Mouse (Mus musculus) midbrain, embryonic 15.5 days (tissue): ENCODE measurements around the gene Tspan18. TPM values are rescaled to one million over a fixed set of nuclear protein-coding genes. Genes with fewer than 3 reads are reported as not detected.

ENCODE experiments used
- ATAC-seq: fragments of 200-750 bp; cut with Nextera tagmentation; replicated peaks from 2 replicates; pipeline ENCODE4 v1.8.0; 2017; ENCODE audit warnings: moderate TSS enrichment
- H3K27ac ChIP-seq: fragments of 300-500 bp; sonication (generic); 2 replicates; pipeline ENCODE4 v1.5.1; 2015; ENCODE audit warnings: mild to moderate bottlenecking, inconsistent platforms
- H3K27me3 ChIP-seq: fragments of 300-500 bp; sonication (generic); replicated peaks from 2 replicates; pipeline ENCODE4 v1.6.1; 2015; ENCODE audit warnings: inconsistent platforms
- H3K36me3 ChIP-seq: fragments of 300-500 bp; sonication (generic); replicated peaks from 2 replicates; pipeline ENCODE4 v1.6.1; 2015; ENCODE audit warnings: inconsistent platforms
- H3K4me1 ChIP-seq: fragments of 300-500 bp; sonication (generic); 2 replicates; pipeline ENCODE4 v1.6.1; 2015; ENCODE audit warnings: inconsistent platforms
- H3K4me2 ChIP-seq: fragments of 300-500 bp; sonication (generic); 2 replicates; pipeline ENCODE4 v1.6.1; 2015; ENCODE audit warnings: inconsistent platforms, mild to moderate bottlenecking, moderate library complexity
- H3K4me3 ChIP-seq: fragments of 300-500 bp; sonication (generic); 2 replicates; pipeline ENCODE4 v1.5.1; 2015; ENCODE audit warnings: mild to moderate bottlenecking, inconsistent platforms
- H3K9ac ChIP-seq: fragments of 300-500 bp; sonication (generic); 2 replicates; pipeline ENCODE4 v1.6.1; 2015; ENCODE audit warnings: mild to moderate bottlenecking, inconsistent platforms
- H3K9me3 ChIP-seq: fragments of 300-500 bp; sonication (generic); 2 replicates; pipeline ENCODE4 v1.6.1; 2016; ENCODE audit warnings: inconsistent platforms
- WGBS: fragments of 180-500 bp; shearing (Covaris S2); methylation state at CpG from one replicate; pipeline ENCODE4 v1.1.7; 2015; ENCODE audit warnings: mixed read lengths; 5-methylcytosine and 5-hydroxymethylcytosine counted together
- polyA plus RNA-seq: library from polyadenylated mRNA; unstranded; fragments of >200 nt; fragmentation: Nextera tagmentation; extraction: Ambion mirVana; gene quantifications from 2 replicates; pipeline ENCODE4 v1.2.1, GENCODE M21; 2015

Tspan18 gene
- polyA plus RNA-seq, 1 experiment from 2014 or later: 22.6 TPM

DNA sequence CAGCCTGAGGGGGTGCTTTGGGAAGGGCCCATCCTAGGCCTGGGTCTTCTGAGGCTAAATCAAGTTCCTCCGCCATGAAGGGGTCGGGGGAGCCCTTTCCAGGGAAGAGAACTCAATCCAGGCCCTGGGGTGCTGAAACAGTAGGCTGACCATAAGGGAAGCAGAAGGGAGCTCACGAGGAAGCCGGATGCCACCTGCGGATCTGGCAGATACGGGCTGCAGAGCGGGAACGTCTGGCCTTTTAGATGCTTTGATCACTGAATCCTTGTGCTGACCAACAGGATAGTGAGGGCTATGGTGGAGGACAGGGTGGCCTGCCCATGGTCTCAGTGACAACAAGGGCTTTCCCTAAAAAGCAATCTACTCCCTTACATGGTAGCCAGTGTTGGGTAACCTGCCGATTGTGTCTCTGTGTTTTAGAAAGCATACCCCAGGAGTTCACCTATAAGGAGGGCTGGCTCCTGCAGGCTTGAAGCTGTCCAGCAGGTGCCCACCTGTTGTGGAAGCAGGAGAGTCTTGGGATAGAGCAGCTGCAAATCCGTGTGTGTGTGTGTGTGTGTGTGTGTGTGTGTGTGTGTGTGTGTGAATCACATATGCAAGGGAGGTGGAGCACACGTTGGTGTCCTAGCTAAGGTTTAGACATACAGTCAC, 90.7 kb downstream of the Tspan18 start:
- Histone ChIP-seq H3K27ac (no peak overlapping the region), H3K4me1 (peaks cover 7% of the 10 kb centered on the region), H3K4me2 (no peak overlapping the region), H3K27me3 (no peaks in the 10 kb centered on the region), H3K36me3 (no peaks in the 10 kb centered on the region), H3K4me3 (no peak overlapping the region), H3K9ac (no peak overlapping the region), H3K9me3 (no peaks in the 10 kb centered on the region)
- ATAC-seq: no peak
- 72% methylated on average over 11 of the region's 11 CpGs for WGBS

DNA sequence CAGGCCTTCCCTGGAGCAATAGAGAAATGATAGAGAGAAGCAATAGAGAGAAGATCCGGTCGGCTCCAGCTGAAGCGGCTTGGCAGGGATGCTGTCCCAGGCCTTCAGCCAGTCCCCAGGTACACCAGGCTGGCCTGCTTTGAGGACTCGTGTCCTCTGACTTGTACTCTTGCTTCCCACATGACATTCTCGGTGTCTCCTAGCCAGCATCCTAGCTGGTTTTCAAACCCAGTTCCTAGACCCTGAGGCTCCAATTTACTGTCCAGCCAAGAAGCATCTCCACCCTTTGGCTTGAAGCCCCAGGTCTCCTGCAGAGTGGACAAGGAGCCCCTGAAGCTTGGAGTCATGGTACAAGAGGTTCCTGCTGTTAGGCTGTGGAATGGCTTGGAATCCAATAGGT, 92.1 kb downstream of the Tspan18 start:
- 79% methylated on average over 5 of the region's 5 CpGs for WGBS
- no peak overlapping the region for H3K4me3 ChIP-seq
- no peaks in the 10 kb centered on the region for H3K36me3 ChIP-seq
- no peak for ATAC-seq
- no peaks in the 10 kb centered on the region for H3K9me3 ChIP-seq
- H3K4me2 ChIP-seq: no peak overlapping the region
- H3K9ac ChIP-seq: no peak overlapping the region
- no peaks in the 10 kb centered on the region for H3K27me3 ChIP-seq
- H3K27ac ChIP-seq: no peak overlapping the region
- H3K4me1 ChIP-seq: no peaks in the 10 kb centered on the region; the same call in 1 of the 2 replicates

GRCm38 (mm10) chr2:93238864-93239263, 95.4 kb downstream of the Tspan18 start:
- 84% methylated on average over 6 of the region's 6 CpGs for WGBS
- no peaks in the 10 kb centered on the region for H3K4me1 ChIP-seq
- H3K27ac ChIP-seq: no peak overlapping the region
- no peak overlapping the region for H3K4me2 ChIP-seq
- H3K4me3 ChIP-seq: no peak overlapping the region
- no peaks in the 10 kb centered on the region for H3K36me3 ChIP-seq
- H3K9me3 ChIP-seq: no peaks in the 10 kb centered on the region
- no peaks in the 10 kb centered on the region for H3K27me3 ChIP-seq
- no peak for ATAC-seq
- H3K9ac ChIP-seq: no peak overlapping the region

- no peak overlapping the region for H3K27ac ChIP-seq
- no peaks in the 10 kb centered on the region for H3K27me3 ChIP-seq
- WGBS: 65% methylated on average over 1 of the region's 1 CpGs
- no peaks in the 10 kb centered on the region for H3K36me3 ChIP-seq
- H3K4me3 ChIP-seq: no peak overlapping the region
- H3K9ac ChIP-seq: no peak overlapping the region
- peaks cover 6% of the 10 kb centered on the region; the same call in 1 of the 2 replicates for H3K4me1 ChIP-seq
- no peak overlapping the region for H3K4me2 ChIP-seq
- no peak for ATAC-seq
- H3K9me3 ChIP-seq: no peaks in the 10 kb centered on the region
Measured at GRCm38 (mm10) chr2:93237055-93237454, 97.2 kb downstream of the Tspan18 start.

GRCm38 (mm10) chr2:93232141-93232540, 102.2 kb downstream of the Tspan18 start:
- Histone ChIP-seq H3K36me3 (no peaks in the 10 kb centered on the region), H3K4me1 (peaks cover 32% of the 10 kb centered on the region), H3K27ac (no peak overlapping the region), H3K4me3 (no peak overlapping the region), H3K9me3 (no peaks in the 10 kb centered on the region), H3K27me3 (no peaks in the 10 kb centered on the region), H3K4me2 (no peak overlapping the region), H3K9ac (no peak overlapping the region)
- ATAC-seq: no peak
- WGBS: 80% methylated on average over 1 of the region's 1 CpGs

GRCm38 (mm10) chr2:93228480-93228824, 105.9 kb downstream of the Tspan18 start:
- H3K4me2 ChIP-seq: no peak overlapping the region; the same call in 1 of the 2 replicates
- H3K9ac ChIP-seq: no peak overlapping the region

DNA sequence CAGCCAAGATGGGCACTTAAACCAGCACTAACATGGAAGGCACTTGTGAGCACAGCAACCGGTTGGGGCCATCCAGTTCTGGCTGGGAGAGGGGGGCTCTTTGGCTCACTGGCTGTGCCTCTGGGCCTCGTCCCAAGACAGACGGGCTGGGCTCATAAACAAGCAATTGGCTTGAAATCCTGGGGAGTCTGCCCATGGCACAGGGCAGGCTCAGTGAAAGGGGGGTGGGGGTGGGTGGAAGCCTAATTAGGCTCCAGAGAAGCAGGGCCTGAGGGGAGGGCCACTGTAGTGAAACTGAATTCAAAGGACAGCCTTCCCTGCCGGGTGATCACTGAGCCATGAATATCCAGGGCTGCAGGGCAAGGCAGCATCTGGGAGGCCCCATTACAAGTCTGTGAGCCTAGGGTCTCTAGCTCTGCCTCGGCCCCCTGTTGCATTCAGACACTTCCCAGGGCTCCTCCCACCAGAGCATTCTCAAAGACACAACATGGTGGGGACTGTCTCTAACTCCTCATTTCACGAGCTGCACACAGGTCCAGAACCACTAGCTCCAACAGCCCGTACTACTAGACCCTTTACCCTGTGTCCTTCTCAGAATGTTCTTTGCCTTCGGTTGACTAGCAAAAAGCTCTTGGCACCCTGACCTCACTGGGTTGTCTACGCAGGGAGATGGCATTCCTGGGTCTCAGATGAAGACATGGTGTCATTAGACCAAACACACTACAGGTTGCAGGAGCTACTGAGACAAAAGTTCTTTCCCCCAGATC, 106.4 kb downstream of the Tspan18 start:
- WGBS: 17% methylated on average over 9 of the region's 9 CpGs
- Histone ChIP-seq H3K4me3 (no peak overlapping the region), H3K4me1 (peaks cover 40% of the 10 kb centered on the region), H3K27me3 (no peaks in the 10 kb centered on the region), H3K9me3 (no peaks in the 10 kb centered on the region), H3K36me3 (no peaks in the 10 kb centered on the region), H3K9ac (no peak overlapping the region), H3K27ac (peak overlapping the region; percentile 75), H3K4me2 (no peak overlapping the region; the same call in 1 of the 2 replicates)
- ATAC-seq: peak; percentile 80

More at GRCm38 (mm10) chr2:93228480-93228824, 105.9 kb downstream of the Tspan18 start:
- Histone ChIP-seq H3K27ac (peak overlapping the region; percentile 75), H3K27me3 (no peaks in the 10 kb centered on the region), H3K36me3 (no peaks in the 10 kb centered on the region), H3K9me3 (no peaks in the 10 kb centered on the region), H3K4me1 (peaks cover 41% of the 10 kb centered on the region), H3K4me3 (no peak overlapping the region)
- WGBS: 3% methylated on average over 5 of the region's 5 CpGs
- ATAC-seq: peak; percentile 44

DNA sequence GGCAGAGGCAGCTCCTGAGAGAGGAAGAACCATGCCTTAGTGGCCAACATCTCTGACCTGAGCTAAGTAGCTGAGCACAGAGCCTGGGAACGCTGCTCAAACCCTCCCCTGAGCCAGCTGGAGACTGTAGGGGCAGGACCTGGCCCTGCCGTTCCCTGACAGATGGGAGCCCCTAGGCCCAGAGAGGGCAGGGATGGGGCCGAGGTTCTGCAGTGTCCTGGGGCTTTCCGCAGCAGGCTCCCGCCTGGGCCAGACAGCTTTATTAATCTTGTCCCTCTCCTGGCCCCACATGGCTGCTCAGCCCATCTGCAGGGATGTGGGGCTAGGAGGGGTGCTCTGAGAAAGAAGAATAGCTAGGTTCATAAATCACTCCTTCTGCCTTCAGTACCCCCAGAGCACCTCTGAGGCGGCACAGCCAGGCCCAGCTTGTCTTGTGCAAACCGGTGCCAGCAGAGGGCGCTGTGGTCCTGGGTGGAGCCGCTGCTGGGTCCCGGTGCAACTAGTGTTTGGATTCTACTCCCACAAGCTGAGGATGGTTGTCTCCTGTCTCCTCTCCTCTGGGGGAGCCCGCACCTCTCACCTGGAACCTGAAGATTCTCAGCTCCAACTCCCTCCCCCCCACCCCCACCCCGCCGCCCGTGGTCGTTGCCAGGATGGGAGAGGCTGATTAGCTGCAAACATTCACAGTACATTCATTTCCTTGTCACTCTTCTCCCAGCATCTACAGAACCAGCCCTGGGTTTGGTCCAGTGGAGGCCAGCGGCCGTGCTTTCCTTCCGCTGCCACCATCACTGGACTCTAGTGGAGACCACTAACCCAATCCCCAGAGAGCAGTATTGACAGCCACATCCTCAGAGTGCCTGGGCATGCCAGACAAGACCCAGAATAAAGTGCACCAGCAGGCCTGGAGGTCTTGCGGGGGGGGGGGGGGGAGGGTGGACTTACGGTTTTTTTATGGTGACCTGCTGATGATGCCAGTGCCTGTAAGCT, 107.4 kb downstream of the Tspan18 start:
- 4% methylated on average over 19 of the region's 20 CpGs for WGBS
- ATAC-seq: peak; percentile 65

DNA sequence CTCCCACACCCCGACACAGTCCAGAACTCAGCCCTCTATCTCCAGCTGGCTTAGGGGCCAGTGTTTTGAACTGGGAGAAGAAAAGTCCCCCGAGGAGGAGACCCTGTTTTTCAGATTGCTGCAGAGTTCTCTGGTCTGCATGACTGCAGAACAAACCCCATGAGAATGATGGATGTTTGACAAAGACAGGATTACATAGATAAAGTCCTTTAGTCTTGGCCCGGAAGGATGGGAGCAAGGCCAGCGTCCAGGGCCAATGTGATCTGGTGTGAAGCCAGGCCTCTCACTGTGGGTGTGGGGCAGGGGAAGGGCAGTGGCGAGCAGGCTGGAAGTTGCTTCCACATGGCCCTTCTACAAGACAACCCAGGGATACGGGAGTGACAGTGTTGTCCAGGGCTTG, 110.8 kb downstream of the Tspan18 start:
- 47% methylated on average over 6 of the region's 6 CpGs for WGBS
- Histone ChIP-seq H3K4me3 (no peak overlapping the region), H3K36me3 (no peaks in the 10 kb centered on the region), H3K4me1 (peaks cover 23% of the 10 kb centered on the region), H3K9me3 (no peaks in the 10 kb centered on the region), H3K9ac (no peak overlapping the region), H3K27me3 (no peaks in the 10 kb centered on the region), H3K4me2 (no peak overlapping the region), H3K27ac (no peak overlapping the region)
- ATAC-seq: no peak

More for the DNA sequence above, 107.4 kb downstream of the Tspan18 start:
- no peak overlapping the region; the same call in 1 of the 2 replicates for H3K4me3 ChIP-seq
- H3K9me3 ChIP-seq: no peaks in the 10 kb centered on the region
- no peaks in the 10 kb centered on the region for H3K36me3 ChIP-seq
- H3K9ac ChIP-seq: peak overlapping the region; percentile 28; the same call in 1 of the 2 replicates
- H3K27ac ChIP-seq: peak overlapping the region; percentile 75
- peak overlapping the region; percentile 33 for H3K4me2 ChIP-seq
- peaks cover 35% of the 10 kb centered on the region for H3K4me1 ChIP-seq
- H3K27me3 ChIP-seq: no peaks in the 10 kb centered on the region

DNA sequence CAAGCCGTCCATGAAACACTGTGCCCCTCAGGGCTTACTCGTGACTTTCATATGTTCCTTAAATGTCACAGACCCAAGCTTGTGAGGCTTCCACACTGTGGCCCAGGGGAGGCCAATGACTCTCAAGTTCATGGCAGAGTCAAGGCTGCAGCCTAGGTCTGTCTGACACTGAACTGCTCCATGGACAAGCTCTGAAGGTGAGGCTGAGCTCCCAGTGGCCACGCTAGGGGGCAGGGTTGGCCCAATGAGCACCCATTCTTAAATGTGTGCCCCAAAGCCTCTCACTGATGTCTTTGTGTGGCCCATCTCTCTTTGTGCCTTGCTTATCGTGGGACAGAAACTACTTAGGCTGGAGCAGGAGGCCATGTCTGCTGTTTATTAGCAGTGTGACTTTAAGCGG, 113.9 kb downstream of the Tspan18 start:
- no peak overlapping the region for H3K4me2 ChIP-seq
- ATAC-seq: no peak
- no peak overlapping the region for H3K27ac ChIP-seq
- H3K4me1 ChIP-seq: peaks cover 10% of the 10 kb centered on the region
- H3K27me3 ChIP-seq: no peaks in the 10 kb centered on the region
- H3K9ac ChIP-seq: no peak overlapping the region
- no peaks in the 10 kb centered on the region for H3K36me3 ChIP-seq
- no peaks in the 10 kb centered on the region for H3K9me3 ChIP-seq
- 49% methylated on average over 5 of the region's 5 CpGs for WGBS
- H3K4me3 ChIP-seq: no peak overlapping the region

- no peak overlapping the region for H3K27ac ChIP-seq
- no peaks in the 10 kb centered on the region for H3K36me3 ChIP-seq
- no peaks in the 10 kb centered on the region for H3K27me3 ChIP-seq
- H3K9me3 ChIP-seq: no peaks in the 10 kb centered on the region
- H3K4me3 ChIP-seq: no peak overlapping the region
- no peak for ATAC-seq
- no peak overlapping the region for H3K9ac ChIP-seq
- H3K4me1 ChIP-seq: peaks cover 10% of the 10 kb centered on the region
- no peak overlapping the region for H3K4me2 ChIP-seq
- 97% methylated on average over 3 of the region's 3 CpGs for WGBS
Measured at GRCm38 (mm10) chr2:93219576-93219975, 114.7 kb downstream of the Tspan18 start.
